Mouse (Mus musculus): Measurements from ENCODE around the gene Clk1. TPM values are rescaled to one million over a fixed set of nuclear protein-coding genes. Genes with fewer than 3 reads are reported as not detected.

Clk1 gene
- polyA plus RNA-seq, 1 experiment from 2014 or later = 190 TPM

GRCm38 (mm10) chr1:58447766-58448165 lies 23.9 kb upstream of the Clk1 start:
- peaks cover 14% of the 10 kb centered on the region for H3K4me1 ChIP-seq (ENCODE audit: control insufficient read depth, insufficient read depth, low read length)
- H3K9me3 ChIP-seq (replicated peaks; ENCODE audit: control insufficient read depth, low read length) = no peaks in the 10 kb centered on the region
- no peak overlapping the region for H3K9ac ChIP-seq (ENCODE audit: low read length)
- no peak overlapping the region for H3K4me3 ChIP-seq (replicated peaks; ENCODE audit: low read length)
- no peak overlapping the region for H3K27ac ChIP-seq (ENCODE audit: low read length)
- WGBS = 91% methylated on average over 7 of the region's 7 CpGs
- H3K4me2 ChIP-seq (ENCODE audit: low read depth, low read length) = no peak overlapping the region
- peaks cover 4% of the 10 kb centered on the region; the same call in 1 of the 2 replicates for H3K36me3 ChIP-seq (ENCODE audit: control insufficient read depth, insufficient read depth, low read length)
- ATAC-seq (ENCODE audit: insufficient read depth, low FRiP score) = no peak
- no peaks in the 10 kb centered on the region for H3K27me3 ChIP-seq (ENCODE audit: control insufficient read depth, insufficient read depth, low read length)

- Histone ChIP-seq H3K9me3 (replicated peaks; ENCODE audit: control insufficient read depth, low read length) (no peaks in the 10 kb centered on the region), H3K27ac (ENCODE audit: low read length) (peak overlapping the region; percentile 96), H3K4me2 (ENCODE audit: low read depth, low read length) (peak overlapping the region; percentile 72), H3K27me3 (ENCODE audit: control insufficient read depth, insufficient read depth, low read length) (no peaks in the 10 kb centered on the region), H3K4me1 (ENCODE audit: control insufficient read depth, insufficient read depth, low read length) (peaks cover 14% of the 10 kb centered on the region), H3K9ac (ENCODE audit: low read length) (peak overlapping the region; percentile 88), H3K4me3 (replicated peaks; ENCODE audit: low read length) (peak overlapping the region; percentile 59), H3K36me3 (ENCODE audit: control insufficient read depth, insufficient read depth, low read length) (peaks cover 5% of the 10 kb centered on the region; the same call in 1 of the 2 replicates)
- WGBS = 4% methylated on average over 11 of the region's 11 CpGs
- no peak for ATAC-seq (ENCODE audit: insufficient read depth, low FRiP score)
These were observed 22.0 kb upstream of the Clk1 start for GRCm38 (mm10) chr1:58445861-58446260.

- Histone ChIP-seq H3K27ac (ENCODE audit: low read length) (peak within 1 kb of the TSS; percentile 96), H3K9me3 (replicated peaks; ENCODE audit: control insufficient read depth, low read length) (no peaks in the 10 kb centered on the region), H3K36me3 (ENCODE audit: control insufficient read depth, insufficient read depth, low read length) (0 out of 2 replicates have a peak, but pooled peaks cover 3% of the 10 kb centered on the region), H3K4me3 (replicated peaks; ENCODE audit: low read length) (peak within 1 kb of the TSS; percentile 59), H3K27me3 (ENCODE audit: control insufficient read depth, insufficient read depth, low read length) (no peaks in the 10 kb centered on the region), H3K9ac (ENCODE audit: low read length) (peak within 1 kb of the TSS; percentile 88), H3K4me2 (ENCODE audit: low read depth, low read length) (peak within 1 kb of the TSS; percentile 72), H3K4me1 (ENCODE audit: control insufficient read depth, insufficient read depth, low read length) (peaks cover 14% of the 10 kb centered on the region)
- WGBS = under 1% methylated on average over 33 of the region's 33 CpGs
- ATAC-seq (ENCODE audit: insufficient read depth, low FRiP score) = peak; percentile 96
These were observed 21.4 kb upstream of the Clk1 start, which contains the start of the genes Nif3l1 and Ppil3 for GRCm38 (mm10) chr1:58445143-58445722. TSS of gene Nif3l1 (plus strand) at chr1:58445151. TSS of gene Ppil3 (minus strand) at chr1:58445486.

GRCm38 (mm10) chr1:58444691-58445090 lies 20.8 kb upstream of the Clk1 start:
- Histone ChIP-seq H3K27ac (ENCODE audit: low read length) (peak overlapping the region; percentile 96), H3K27me3 (ENCODE audit: control insufficient read depth, insufficient read depth, low read length) (no peaks in the 10 kb centered on the region), H3K9me3 (replicated peaks; ENCODE audit: control insufficient read depth, low read length) (no peaks in the 10 kb centered on the region), H3K4me3 (replicated peaks; ENCODE audit: low read length) (peak overlapping the region; percentile 59), H3K4me2 (ENCODE audit: low read depth, low read length) (peak overlapping the region; percentile 72), H3K36me3 (ENCODE audit: control insufficient read depth, insufficient read depth, low read length) (0 out of 2 replicates have a peak, but pooled peaks cover 3% of the 10 kb centered on the region), H3K9ac (ENCODE audit: low read length) (peak overlapping the region; percentile 88), H3K4me1 (ENCODE audit: control insufficient read depth, insufficient read depth, low read length) (peaks cover 14% of the 10 kb centered on the region)
- ATAC-seq (ENCODE audit: insufficient read depth, low FRiP score) = no peak
- 8% methylated on average over 10 of the region's 10 CpGs for WGBS

GRCm38 (mm10) chr1:58424551-58424950 lies 685 bp upstream of the Clk1 start:
- ATAC-seq (ENCODE audit: insufficient read depth, low FRiP score) = no peak
- Histone ChIP-seq H3K36me3 (ENCODE audit: control insufficient read depth, insufficient read depth, low read length) (peaks cover 13% of the 10 kb centered on the region), H3K4me2 (ENCODE audit: low read depth, low read length) (no peak overlapping the region), H3K27ac (ENCODE audit: low read length) (no peak overlapping the region), H3K4me3 (replicated peaks; ENCODE audit: low read length) (no peak overlapping the region), H3K9me3 (replicated peaks; ENCODE audit: control insufficient read depth, low read length) (no peaks in the 10 kb centered on the region), H3K27me3 (ENCODE audit: control insufficient read depth, insufficient read depth, low read length) (no peaks in the 10 kb centered on the region), H3K9ac (ENCODE audit: low read length) (no peak overlapping the region), H3K4me1 (ENCODE audit: control insufficient read depth, insufficient read depth, low read length) (peaks cover 16% of the 10 kb centered on the region)
- whole genome bisulfite sequencing = 82% methylated on average over 3 of the region's 3 CpGs

- Histone ChIP-seq H3K4me3 (replicated peaks; ENCODE audit: low read length) (peak overlapping the region; percentile 98), H3K4me1 (ENCODE audit: control insufficient read depth, insufficient read depth, low read length) (peaks cover 16% of the 10 kb centered on the region)
These were observed 987 bp downstream of the Clk1 start for GRCm38 (mm10) chr1:58422879-58423278.

GRCm38 (mm10) chr1:58420961-58421360 lies 2.9 kb downstream of the Clk1 start:
- Histone ChIP-seq H3K27ac (ENCODE audit: low read length) (no peak overlapping the region), H3K4me1 (ENCODE audit: control insufficient read depth, insufficient read depth, low read length) (peaks cover 16% of the 10 kb centered on the region), H3K9me3 (replicated peaks; ENCODE audit: control insufficient read depth, low read length) (no peaks in the 10 kb centered on the region), H3K36me3 (ENCODE audit: control insufficient read depth, insufficient read depth, low read length) (peaks cover 41% of the 10 kb centered on the region), H3K9ac (ENCODE audit: low read length) (0 out of 2 replicates have a peak overlapping the region, but pooled peaks have one; percentile 13), H3K4me2 (ENCODE audit: low read depth, low read length) (0 out of 2 replicates have a peak overlapping the region, but pooled peaks have one; percentile 16), H3K4me3 (replicated peaks; ENCODE audit: low read length) (no peak overlapping the region; the same call in 1 of the 2 replicates), H3K27me3 (ENCODE audit: control insufficient read depth, insufficient read depth, low read length) (no peaks in the 10 kb centered on the region)
- ATAC-seq (ENCODE audit: insufficient read depth, low FRiP score) = no peak
- WGBS = 40% methylated on average over 7 of the region's 7 CpGs

More at GRCm38 (mm10) chr1:58422879-58423278, 987 bp downstream of the Clk1 start:
- Histone ChIP-seq H3K27me3 (ENCODE audit: control insufficient read depth, insufficient read depth, low read length) (no peaks in the 10 kb centered on the region), H3K4me2 (ENCODE audit: low read depth, low read length) (peak overlapping the region; percentile 77), H3K36me3 (ENCODE audit: control insufficient read depth, insufficient read depth, low read length) (peaks cover 26% of the 10 kb centered on the region), H3K9me3 (replicated peaks; ENCODE audit: control insufficient read depth, low read length) (no peaks in the 10 kb centered on the region), H3K9ac (ENCODE audit: low read length) (peak overlapping the region; percentile 100), H3K27ac (ENCODE audit: low read length) (peak overlapping the region; percentile 99)
- 2% methylated on average over 13 of the region's 13 CpGs for WGBS
- ATAC-seq (ENCODE audit: insufficient read depth, low FRiP score) = no peak

- no peak overlapping the region for H3K4me2 ChIP-seq (ENCODE audit: low read depth, low read length)
- no peak overlapping the region for H3K4me3 ChIP-seq (replicated peaks; ENCODE audit: low read length)
- no peaks in the 10 kb centered on the region for H3K9me3 ChIP-seq (replicated peaks; ENCODE audit: control insufficient read depth, low read length)
- H3K9ac ChIP-seq (ENCODE audit: low read length) = no peak overlapping the region
- no peak for ATAC-seq (ENCODE audit: insufficient read depth, low FRiP score)
- peaks cover 49% of the 10 kb centered on the region for H3K36me3 ChIP-seq (ENCODE audit: control insufficient read depth, insufficient read depth, low read length)
- H3K27ac ChIP-seq (ENCODE audit: low read length) = no peak overlapping the region
- peaks cover 16% of the 10 kb centered on the region for H3K4me1 ChIP-seq (ENCODE audit: control insufficient read depth, insufficient read depth, low read length)
- 72% methylated on average over 10 of the region's 10 CpGs for WGBS
- no peaks in the 10 kb centered on the region for H3K27me3 ChIP-seq (ENCODE audit: control insufficient read depth, insufficient read depth, low read length)
These were observed 3.8 kb downstream of the Clk1 start for GRCm38 (mm10) chr1:58420032-58420431.

GRCm38 (mm10) chr1:58416048-58416447 lies 7.8 kb downstream of the Clk1 start:
- H3K4me2 ChIP-seq (ENCODE audit: low read depth, low read length) = no peak overlapping the region
- H3K4me1 ChIP-seq (ENCODE audit: control insufficient read depth, insufficient read depth, low read length) = peaks cover 5% of the 10 kb centered on the region; the same call in 1 of the 2 replicates
- no peak overlapping the region for H3K9ac ChIP-seq (ENCODE audit: low read length)
- peaks cover 70% of the 10 kb centered on the region for H3K36me3 ChIP-seq (ENCODE audit: control insufficient read depth, insufficient read depth, low read length)
- H3K9me3 ChIP-seq (replicated peaks; ENCODE audit: control insufficient read depth, low read length) = no peaks in the 10 kb centered on the region
- no peaks in the 10 kb centered on the region for H3K27me3 ChIP-seq (ENCODE audit: control insufficient read depth, insufficient read depth, low read length)
- WGBS = 74% methylated on average over 2 of the region's 2 CpGs
- H3K4me3 ChIP-seq (replicated peaks; ENCODE audit: low read length) = no peak overlapping the region
- no peak for ATAC-seq (ENCODE audit: insufficient read depth, low FRiP score)
- H3K27ac ChIP-seq (ENCODE audit: low read length) = no peak overlapping the region
